Mouse (Mus musculus) CH12.LX (cell line): ENCODE results near the gene Morn5.

Experiments
- BHLHE40 ChIP-seq: IDR thresholded peaks from 2 replicates; pipeline ENCODE4 v1.6.1; 2011; ENCODE audit warnings: mild to moderate bottlenecking, low read depth, low read length, improper control_type of control experiment
- CTCF ChIP-seq, 2 experiments: IDR thresholded peaks in 1 of 2; conservative IDR thresholded peaks in 1 of 2; 2 replicates each; pipeline ENCODE4 v1.5.1; 2011 to 2012; ENCODE audit warnings: low read depth in 2 of 2, low read length in 2 of 2, improper control_type of control experiment in 1 of 2, inconsistent platforms in 1 of 2, mild to moderate bottlenecking in 1 of 2, moderate library complexity in 1 of 2
- ELF1 ChIP-seq: IDR thresholded peaks from 2 replicates; pipeline ENCODE4 v1.6.1; 2014; ENCODE audit warnings: low read depth, mild to moderate bottlenecking, inconsistent platforms, low read length, improper control_type of control experiment
- MAX ChIP-seq: IDR thresholded peaks from 2 replicates; pipeline ENCODE4 v1.6.1; 2011; ENCODE audit warnings: low read length, improper control_type of control experiment
- MXI1 ChIP-seq: IDR thresholded peaks from 2 replicates; pipeline ENCODE4 v1.6.1; 2011; ENCODE audit warnings: mild to moderate bottlenecking, low read depth, low read length, improper control_type of control experiment
- POLR2A ChIP-seq: IDR thresholded peaks from 2 replicates; pipeline ENCODE4 v1.6.1; 2011; ENCODE audit warnings: low read depth, mild to moderate bottlenecking, improper control_type of control experiment, low read length
- RCOR1 ChIP-seq: conservative IDR thresholded peaks from 2 replicates; pipeline ENCODE4 v1.6.1; 2012; ENCODE audit warnings: low read depth, mild to moderate bottlenecking, inconsistent platforms, low read length, improper control_type of control experiment
- UBTF ChIP-seq: IDR thresholded peaks from 2 replicates; pipeline ENCODE4 v1.6.1; 2012; ENCODE audit warnings: low read depth, mild to moderate bottlenecking, inconsistent platforms, low read length, improper control_type of control experiment, moderate library complexity

GRCm38 (mm10) chr2:36010579-36010978, 38.7 kb upstream of the Morn5 start:
- TF ChIP-seq UBTF (no peak), MAX (no peak), BHLHE40 (no peak), POLR2A (no peak), RCOR1 (no peak), MXI1 (no peak), CTCF (conservative IDR thresholded peaks at IDR 0.05 in 1 of 2, IDR thresholded peaks at IDR 0.05 in 1 of 2; ENCODE audit: low read depth in 2 of 2, low read length in 2 of 2) (no peak), ELF1 (no peak)
